Mouse (Mus musculus): ENCODE results near the gene Bcl2l2.

DNA sequence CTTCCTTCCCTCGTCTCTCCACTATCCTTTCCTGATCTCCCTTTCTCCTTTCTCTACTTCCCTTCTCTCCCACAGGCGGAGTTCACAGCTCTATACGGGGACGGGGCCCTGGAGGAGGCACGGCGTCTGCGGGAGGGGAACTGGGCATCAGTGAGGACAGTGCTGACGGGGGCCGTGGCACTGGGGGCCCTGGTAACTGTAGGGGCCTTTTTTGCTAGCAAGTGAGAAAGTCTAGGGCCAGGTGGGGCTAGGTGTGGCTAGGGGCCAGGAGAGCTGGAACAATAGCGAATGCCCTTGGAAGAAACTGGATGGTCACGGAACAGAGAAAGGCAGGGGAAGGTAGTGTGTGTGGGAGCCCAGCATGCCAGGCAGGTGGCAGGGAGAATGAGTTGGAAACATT lies 2.1 kb downstream of the Bcl2l2 start:
- no peak for TF ChIP-seq CTCF (conservative IDR thresholded peaks at IDR 0.05; ENCODE audit: low read length)
- no peak for TF ChIP-seq POU5F1 (IDR thresholded peaks at IDR 0.05; ENCODE audit: borderline replicate concordance, low read length)

Data from E14TG2a.4 (cell line).